Mouse (Mus musculus): Measurements from ENCODE around the gene Cracr2a. TPM values are rescaled to one million over a fixed set of nuclear protein-coding genes. Genes with fewer than 3 reads are reported as not detected.

Gene Cracr2a
- polyA plus RNA-seq, 1 experiment from 2014 or later: 1.3 TPM

- Histone ChIP-seq H3K9ac (no peak overlapping the region), H3K36me3 (no peaks in the 10 kb centered on the region), H3K27ac (replicated peaks) (no peak overlapping the region), H3K9me3 (no peaks in the 10 kb centered on the region), H3K4me1 (peaks cover 10% of the 10 kb centered on the region), H3K4me2 (no peak overlapping the region), H3K27me3 (replicated peaks) (peaks cover 6% of the 10 kb centered on the region; the same call in 1 of the 2 replicates), H3K4me3 (no peak overlapping the region)
- ATAC-seq (ENCODE audit: extremely low read depth, insufficient number of reproducible peaks, low FRiP score, low TSS enrichment): no peak
- 71% methylated on average over 4 of the region's 4 CpGs for WGBS
Measured at GRCm38 (mm10) chr6:127669313-127669712, 108.2 kb downstream of the Cracr2a start.

- Histone ChIP-seq H3K9me3 (no peaks in the 10 kb centered on the region), H3K36me3 (no peaks in the 10 kb centered on the region), H3K4me2 (no peak overlapping the region), H3K9ac (no peak overlapping the region), H3K4me3 (no peak overlapping the region), H3K27me3 (replicated peaks) (peaks cover 3% of the 10 kb centered on the region; the same call in 1 of the 2 replicates), H3K27ac (replicated peaks) (no peak overlapping the region), H3K4me1 (peaks cover 10% of the 10 kb centered on the region)
- WGBS: 87% methylated on average over 4 of the region's 4 CpGs
- ATAC-seq (ENCODE audit: extremely low read depth, insufficient number of reproducible peaks, low FRiP score, low TSS enrichment): no peak
Measured at GRCm38 (mm10) chr6:127670031-127670430, 108.9 kb downstream of the Cracr2a start.

- Histone ChIP-seq H3K4me2 (no peak overlapping the region), H3K9ac (no peak overlapping the region), H3K4me1 (peaks cover 10% of the 10 kb centered on the region), H3K36me3 (no peaks in the 10 kb centered on the region), H3K9me3 (no peaks in the 10 kb centered on the region), H3K4me3 (no peak overlapping the region), H3K27ac (replicated peaks) (no peak overlapping the region), H3K27me3 (replicated peaks) (0 out of 2 replicates have a peak, but pooled peaks cover 7% of the 10 kb centered on the region)
- no peak for ATAC-seq (ENCODE audit: extremely low read depth, insufficient number of reproducible peaks, low FRiP score, low TSS enrichment)
- 58% methylated on average over 7 of the region's 7 CpGs for WGBS
Measured at GRCm38 (mm10) chr6:127672071-127672470, 110.9 kb downstream of the Cracr2a start.

GRCm38 (mm10) chr6:127676866-127677265 is 115.7 kb downstream of the Cracr2a start:
- Histone ChIP-seq H3K9ac (no peak overlapping the region), H3K27ac (replicated peaks) (no peak overlapping the region), H3K27me3 (replicated peaks) (peaks cover 18% of the 10 kb centered on the region), H3K4me2 (no peak overlapping the region), H3K36me3 (no peaks in the 10 kb centered on the region), H3K9me3 (no peaks in the 10 kb centered on the region), H3K4me1 (peaks cover 5% of the 10 kb centered on the region; the same call in 1 of the 2 replicates), H3K4me3 (no peak overlapping the region)
- 72% methylated on average over 11 of the region's 11 CpGs for WGBS
- no peak for ATAC-seq (ENCODE audit: extremely low read depth, insufficient number of reproducible peaks, low FRiP score, low TSS enrichment)

- Histone ChIP-seq H3K27me3 (replicated peaks) (peaks cover 26% of the 10 kb centered on the region), H3K4me2 (no peak overlapping the region), H3K9me3 (no peaks in the 10 kb centered on the region), H3K4me1 (peaks cover under 1% of the 10 kb centered on the region), H3K4me3 (no peak overlapping the region), H3K27ac (replicated peaks) (no peak overlapping the region), H3K36me3 (no peaks in the 10 kb centered on the region), H3K9ac (no peak overlapping the region)
- 61% methylated on average over 9 of the region's 9 CpGs for WGBS
- no peak for ATAC-seq (ENCODE audit: extremely low read depth, insufficient number of reproducible peaks, low FRiP score, low TSS enrichment)
Measured at GRCm38 (mm10) chr6:127678320-127678719, 117.2 kb downstream of the Cracr2a start.

- Histone ChIP-seq H3K4me1 (peaks cover 7% of the 10 kb centered on the region), H3K4me2 (no peak overlapping the region), H3K36me3 (no peaks in the 10 kb centered on the region), H3K27me3 (replicated peaks) (peaks cover 26% of the 10 kb centered on the region), H3K4me3 (no peak overlapping the region), H3K9ac (no peak overlapping the region), H3K9me3 (no peaks in the 10 kb centered on the region), H3K27ac (replicated peaks) (no peak overlapping the region)
- no peak for ATAC-seq (ENCODE audit: extremely low read depth, insufficient number of reproducible peaks, low FRiP score, low TSS enrichment)
- WGBS: 74% methylated on average over 3 of the region's 3 CpGs
Measured at GRCm38 (mm10) chr6:127678998-127679397, 117.9 kb downstream of the Cracr2a start.

- no peak for ATAC-seq (ENCODE audit: extremely low read depth, insufficient number of reproducible peaks, low FRiP score, low TSS enrichment)
- Histone ChIP-seq H3K4me1 (peaks cover 8% of the 10 kb centered on the region), H3K4me3 (no peak overlapping the region), H3K9ac (no peak overlapping the region), H3K27ac (replicated peaks) (no peak overlapping the region), H3K36me3 (no peaks in the 10 kb centered on the region), H3K4me2 (no peak overlapping the region), H3K9me3 (no peaks in the 10 kb centered on the region), H3K27me3 (replicated peaks) (peaks cover 26% of the 10 kb centered on the region)
- 76% methylated on average over 7 of the region's 7 CpGs for WGBS
Measured at GRCm38 (mm10) chr6:127680784-127681183, 119.6 kb downstream of the Cracr2a start.

- H3K36me3 ChIP-seq: no peaks in the 10 kb centered on the region
- no peaks in the 10 kb centered on the region for H3K9me3 ChIP-seq
- no peak overlapping the region for H3K4me2 ChIP-seq
- no peak overlapping the region for H3K27ac ChIP-seq (replicated peaks)
- H3K4me1 ChIP-seq: peaks cover 13% of the 10 kb centered on the region
- H3K4me3 ChIP-seq: no peak overlapping the region
- ATAC-seq (ENCODE audit: extremely low read depth, insufficient number of reproducible peaks, low FRiP score, low TSS enrichment): no peak
- H3K9ac ChIP-seq: no peak overlapping the region
- H3K27me3 ChIP-seq (replicated peaks): peaks cover 18% of the 10 kb centered on the region
- 13% methylated on average over 8 of the region's 8 CpGs for WGBS
Measured at GRCm38 (mm10) chr6:127683561-127683960, 122.4 kb downstream of the Cracr2a start.

GRCm38 (mm10) chr6:127684981-127685380 is 123.8 kb downstream of the Cracr2a start:
- no peak overlapping the region for H3K9ac ChIP-seq
- no peaks in the 10 kb centered on the region for H3K36me3 ChIP-seq
- peaks cover 15% of the 10 kb centered on the region for H3K27me3 ChIP-seq (replicated peaks)
- no peak overlapping the region for H3K4me3 ChIP-seq
- H3K27ac ChIP-seq (replicated peaks): no peak overlapping the region
- H3K4me1 ChIP-seq: peaks cover 13% of the 10 kb centered on the region
- H3K9me3 ChIP-seq: no peaks in the 10 kb centered on the region
- 76% methylated on average over 4 of the region's 4 CpGs for WGBS
- H3K4me2 ChIP-seq: no peak overlapping the region
- ATAC-seq (ENCODE audit: extremely low read depth, insufficient number of reproducible peaks, low FRiP score, low TSS enrichment): no peak

GRCm38 (mm10) chr6:127687181-127687860 is 126.2 kb downstream of the Cracr2a start:
- no peak overlapping the region for H3K4me3 ChIP-seq

GRCm38 (mm10) chr6:127692298-127692697 is 131.2 kb downstream of the Cracr2a start:
- WGBS: 52% methylated on average over 7 of the region's 7 CpGs
- Histone ChIP-seq H3K27me3 (replicated peaks) (peaks cover 22% of the 10 kb centered on the region; the same call in 1 of the 2 replicates), H3K9ac (no peak overlapping the region), H3K4me3 (no peak overlapping the region), H3K9me3 (no peaks in the 10 kb centered on the region), H3K27ac (replicated peaks) (no peak overlapping the region), H3K4me1 (peaks cover 4% of the 10 kb centered on the region; the same call in 1 of the 2 replicates), H3K4me2 (no peak overlapping the region), H3K36me3 (no peaks in the 10 kb centered on the region)
- no peak for ATAC-seq (ENCODE audit: extremely low read depth, insufficient number of reproducible peaks, low FRiP score, low TSS enrichment)

More at GRCm38 (mm10) chr6:127687181-127687860, 126.2 kb downstream of the Cracr2a start:
- Histone ChIP-seq H3K36me3 (no peaks in the 10 kb centered on the region), H3K9me3 (no peaks in the 10 kb centered on the region), H3K4me1 (peaks cover 13% of the 10 kb centered on the region), H3K9ac (no peak overlapping the region), H3K4me2 (no peak overlapping the region), H3K27ac (replicated peaks) (no peak overlapping the region), H3K27me3 (replicated peaks) (peaks cover 19% of the 10 kb centered on the region)
- ATAC-seq (ENCODE audit: extremely low read depth, insufficient number of reproducible peaks, low FRiP score, low TSS enrichment): no peak
- WGBS: 49% methylated on average over 6 of the region's 6 CpGs

- Histone ChIP-seq H3K4me2 (no peak overlapping the region), H3K27me3 (replicated peaks) (peaks cover 22% of the 10 kb centered on the region; the same call in 1 of the 2 replicates), H3K4me1 (no peaks in the 10 kb centered on the region), H3K4me3 (no peak overlapping the region), H3K36me3 (no peaks in the 10 kb centered on the region), H3K9ac (no peak overlapping the region), H3K9me3 (no peaks in the 10 kb centered on the region), H3K27ac (replicated peaks) (no peak overlapping the region)
- 82% methylated on average over 7 of the region's 7 CpGs for WGBS
- ATAC-seq (ENCODE audit: extremely low read depth, insufficient number of reproducible peaks, low FRiP score, low TSS enrichment): no peak
Measured at GRCm38 (mm10) chr6:127693681-127694080, 132.5 kb downstream of the Cracr2a start.
